Mouse (Mus musculus) cerebellum, adult 2 months (tissue): ENCODE results near the gene Ranbp2.

Experiments
- CTCF ChIP-seq: fragments of 200-500 bp; IDR thresholded peaks from 2 replicates; pipeline ENCODE4 v1.5.1; 2011; ENCODE audit warnings: low read depth, mild to moderate bottlenecking, control low read depth, low read length, moderate library complexity, borderline replicate concordance; ENCODE audit not compliant: insufficient read depth
- POLR2A ChIP-seq: fragments of 200-500 bp; IDR thresholded peaks from 2 replicates; pipeline ENCODE4 v1.6.1; 2011; ENCODE audit warnings: low read length, control low read depth, borderline replicate concordance; ENCODE audit not compliant: insufficient read depth

DNA sequence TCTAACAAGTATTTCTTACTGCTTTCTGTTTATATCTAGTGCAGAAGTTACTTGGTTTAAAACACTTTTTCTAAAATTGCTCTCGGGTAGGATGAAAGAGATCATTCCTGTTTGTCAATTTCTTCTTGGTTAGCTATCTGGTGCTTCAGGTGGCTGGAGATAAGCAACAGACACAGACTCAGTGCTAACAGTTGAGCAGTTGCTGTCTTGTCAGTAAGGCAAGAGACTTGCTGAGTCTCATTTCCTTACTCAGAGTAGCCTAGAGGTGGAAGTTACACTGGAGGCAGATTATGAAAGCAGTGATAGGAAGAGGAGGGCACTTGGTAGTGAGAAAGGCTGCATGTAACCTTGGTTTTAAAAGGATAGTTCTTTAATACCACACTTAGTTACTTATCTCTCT is 5.5 kb downstream of the Ranbp2 start:
- no peak for TF ChIP-seq POLR2A
- no peak for TF ChIP-seq CTCF
